Mouse (Mus musculus) bone marrow macrophage, adult 2 months (primary cell): ENCODE measurements around the gene Mdfi. TPM values are rescaled to one million over a fixed set of nuclear protein-coding genes. Genes with fewer than 3 reads are reported as not detected.

Experiments
- H3K27ac ChIP-seq: 2 replicates; pipeline ENCODE4 v1.5.1; 2012; ENCODE audit warnings: low read depth, low read length; ENCODE audit not compliant: insufficient read depth
- H3K4me1 ChIP-seq: 2 replicates; pipeline ENCODE4 v1.6.1; 2012; ENCODE audit warnings: low read length; ENCODE audit not compliant: control insufficient read depth, insufficient read depth
- H3K4me3 ChIP-seq: 2 replicates; pipeline ENCODE4 v1.5.1; 2012; ENCODE audit warnings: mild to moderate bottlenecking, low read length, moderate library complexity; ENCODE audit not compliant: insufficient read depth
- CTCF ChIP-seq: IDR thresholded peaks from 2 replicates; pipeline ENCODE4 v1.5.1; 2012; ENCODE audit warnings: low read depth, mild to moderate bottlenecking, low read length, moderate library complexity
- POLR2A ChIP-seq: IDR thresholded peaks from 2 replicates; pipeline ENCODE4 v1.6.1; 2012; ENCODE audit warnings: mild to moderate bottlenecking, low read depth, low read length, borderline replicate concordance
- polyA plus RNA-seq: library from polyadenylated mRNA; stranded (reverse); fragments of >200 nt; gene quantifications from 2 replicates; pipeline ENCODE4 v1.2.4, GENCODE M21; 2012; ENCODE audit not compliant: missing spikeins, insufficient read depth, insufficient read length

The Mdfi gene
- polyA plus RNA-seq, 1 experiment: not detected

DNA sequence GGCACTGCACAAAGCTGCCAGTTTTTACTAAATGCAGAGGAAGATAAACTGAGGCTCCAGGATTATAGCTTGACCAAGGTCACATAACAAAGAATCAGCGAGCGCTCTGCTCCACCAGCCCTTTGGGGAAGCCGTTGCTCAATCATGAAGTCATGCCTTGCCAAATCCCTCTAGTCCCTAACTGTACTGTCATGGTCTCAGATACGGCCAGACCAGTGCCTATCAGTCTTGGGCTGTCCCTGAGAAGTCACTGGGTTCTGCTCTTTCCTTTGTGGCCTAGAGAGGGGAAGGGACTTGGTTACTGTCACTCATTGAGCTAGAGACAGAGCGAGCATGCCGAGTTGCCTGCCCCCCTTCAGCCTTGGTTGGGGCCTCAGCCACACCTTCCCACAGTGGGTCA lies 50.1 kb downstream of the Mdfi start:
- Histone ChIP-seq H3K4me3 (no peak overlapping the region), H3K4me1 (peaks cover 39% of the 10 kb centered on the region), H3K27ac (peak overlapping the region; percentile 41)
- TF ChIP-seq POLR2A: no peak
- TF ChIP-seq CTCF: no peak

DNA sequence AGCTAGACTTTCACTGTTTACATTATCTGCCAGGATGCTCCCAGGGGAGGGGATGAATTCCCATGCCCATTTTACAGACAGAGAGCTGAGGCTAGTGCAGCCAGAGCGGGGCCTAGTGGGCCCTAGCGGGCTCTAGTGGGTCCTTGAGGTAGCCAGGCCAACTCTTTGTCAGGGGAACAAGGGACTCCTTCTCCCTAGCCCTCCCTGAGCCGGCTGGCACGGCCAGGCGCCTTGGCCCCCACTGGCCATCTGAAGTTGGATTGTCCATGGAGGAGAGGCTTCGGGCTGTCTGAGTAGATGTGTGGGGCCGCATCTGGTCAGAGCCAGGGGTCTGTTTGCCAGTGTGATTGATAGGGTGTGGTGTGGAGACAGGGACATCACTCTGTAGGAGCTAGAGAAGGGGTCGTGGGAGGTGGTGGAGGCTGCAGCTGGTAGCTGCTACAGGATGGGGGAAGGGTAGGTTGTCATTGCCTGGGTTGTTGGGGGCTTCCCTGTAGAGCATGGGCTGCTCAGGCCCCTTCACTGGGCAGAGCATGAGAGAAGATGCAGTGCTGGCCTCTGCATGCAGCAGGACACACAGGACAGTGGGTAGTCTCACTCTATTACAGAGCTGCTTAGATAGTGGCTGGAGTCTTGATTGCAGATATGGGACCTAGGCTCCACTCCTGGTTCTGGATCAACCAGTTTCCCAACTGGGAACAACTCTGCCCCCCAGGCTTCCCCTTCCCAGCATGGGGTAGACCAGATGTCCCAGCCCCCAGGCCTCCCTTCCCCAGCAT lies 50.9 kb downstream of the Mdfi start:
- TF ChIP-seq CTCF: no peak
- no peak for TF ChIP-seq POLR2A
- Histone ChIP-seq H3K27ac (peak overlapping the region; percentile 41), H3K4me1 (peaks cover 39% of the 10 kb centered on the region)

DNA sequence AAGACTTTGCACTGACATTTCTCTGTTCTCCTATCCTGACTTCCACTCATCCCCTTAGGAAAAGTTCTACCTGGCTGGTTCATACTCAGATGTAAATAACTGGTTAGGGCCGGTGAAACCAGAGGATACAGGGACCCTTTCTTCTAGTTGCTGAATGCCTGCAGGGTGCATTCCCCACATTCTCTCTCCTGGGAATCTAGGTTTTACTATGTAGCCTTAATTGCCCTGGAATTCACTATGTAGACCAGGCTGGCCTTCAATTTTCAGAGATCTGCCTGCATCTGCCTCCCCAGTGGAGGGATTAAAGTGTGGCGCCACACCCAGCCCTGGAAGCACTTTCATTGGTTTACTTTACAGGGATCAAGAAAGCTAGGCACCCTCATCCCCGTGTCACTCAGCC lies 52.0 kb downstream of the Mdfi start:
- Histone ChIP-seq H3K4me1 (peaks cover 43% of the 10 kb centered on the region), H3K27ac (no peak overlapping the region), H3K4me3 (no peak overlapping the region)
- TF ChIP-seq POLR2A (no peak), CTCF (no peak)

More for the DNA sequence above, 50.9 kb downstream of the Mdfi start:
- no peak overlapping the region for H3K4me3 ChIP-seq

DNA sequence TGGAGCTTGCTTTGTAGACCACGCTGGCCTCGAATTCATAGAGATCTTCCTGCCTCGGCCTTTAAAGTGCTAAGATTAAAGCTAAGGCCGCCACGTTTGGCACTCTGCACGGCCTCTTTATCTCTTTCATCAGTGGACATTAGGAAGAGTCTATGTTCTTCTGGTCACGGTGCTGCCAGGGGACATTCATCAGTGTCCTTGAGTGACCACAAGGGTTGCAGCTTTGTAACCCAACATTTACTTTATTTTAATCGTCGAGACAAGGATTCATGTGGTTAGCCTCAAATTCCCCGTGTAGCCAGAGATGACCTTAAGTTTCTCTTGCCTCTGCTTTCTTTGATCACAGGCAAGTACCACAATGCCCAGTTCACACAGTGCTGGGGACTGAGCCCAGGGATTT lies 54.0 kb downstream of the Mdfi start:
- no peak overlapping the region for H3K27ac ChIP-seq
- no peak overlapping the region for H3K4me3 ChIP-seq
- TF ChIP-seq CTCF: no peak
- TF ChIP-seq POLR2A: no peak
- peaks cover 52% of the 10 kb centered on the region for H3K4me1 ChIP-seq

DNA sequence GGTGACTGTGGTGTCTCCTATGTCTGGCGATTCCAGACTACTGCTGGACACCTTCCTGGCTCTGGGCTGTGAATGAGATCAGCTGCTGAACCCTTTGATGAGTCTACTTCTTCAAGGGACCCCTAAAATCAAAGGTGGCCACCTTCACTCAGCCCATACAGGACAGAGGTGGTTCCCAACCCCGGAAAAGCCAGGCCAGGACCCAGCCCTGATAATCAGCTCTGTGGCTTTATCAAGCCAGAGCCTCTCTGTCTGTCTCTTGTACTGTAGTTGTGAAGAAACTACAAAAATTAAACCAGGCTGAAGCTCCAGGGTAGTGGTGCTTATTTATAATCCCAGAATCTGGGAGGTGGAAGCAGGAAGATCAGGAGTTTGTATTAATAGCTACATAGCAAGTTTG lies 57.4 kb downstream of the Mdfi start:
- TF ChIP-seq CTCF (no peak), POLR2A (no peak)
- Histone ChIP-seq H3K4me1 (peaks cover 30% of the 10 kb centered on the region), H3K27ac (no peak overlapping the region), H3K4me3 (no peak overlapping the region)

DNA sequence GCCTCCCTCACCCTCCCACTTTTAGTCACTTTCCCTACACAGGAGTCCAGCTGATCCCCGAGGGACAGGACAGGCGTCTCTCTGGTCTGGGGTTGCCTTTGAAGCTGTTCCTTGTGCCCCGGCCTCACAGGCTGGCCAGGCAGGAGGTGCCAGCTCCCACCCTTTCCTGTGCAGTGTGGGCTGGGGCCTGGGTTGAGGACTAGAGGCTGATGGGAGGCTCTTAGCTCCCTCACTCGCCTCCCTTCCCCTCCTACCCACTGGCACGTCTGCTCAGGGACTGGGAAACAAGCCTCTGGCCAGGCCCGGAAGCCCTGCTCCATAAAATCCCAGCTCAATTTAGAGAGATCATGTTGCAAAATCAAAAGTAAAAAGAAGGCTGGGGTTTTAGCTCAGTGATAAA lies 60.9 kb downstream of the Mdfi start:
- no peak for TF ChIP-seq CTCF
- no peak for TF ChIP-seq POLR2A
- peaks cover 35% of the 10 kb centered on the region for H3K4me1 ChIP-seq
- no peak overlapping the region for H3K4me3 ChIP-seq
- no peak overlapping the region for H3K27ac ChIP-seq

DNA sequence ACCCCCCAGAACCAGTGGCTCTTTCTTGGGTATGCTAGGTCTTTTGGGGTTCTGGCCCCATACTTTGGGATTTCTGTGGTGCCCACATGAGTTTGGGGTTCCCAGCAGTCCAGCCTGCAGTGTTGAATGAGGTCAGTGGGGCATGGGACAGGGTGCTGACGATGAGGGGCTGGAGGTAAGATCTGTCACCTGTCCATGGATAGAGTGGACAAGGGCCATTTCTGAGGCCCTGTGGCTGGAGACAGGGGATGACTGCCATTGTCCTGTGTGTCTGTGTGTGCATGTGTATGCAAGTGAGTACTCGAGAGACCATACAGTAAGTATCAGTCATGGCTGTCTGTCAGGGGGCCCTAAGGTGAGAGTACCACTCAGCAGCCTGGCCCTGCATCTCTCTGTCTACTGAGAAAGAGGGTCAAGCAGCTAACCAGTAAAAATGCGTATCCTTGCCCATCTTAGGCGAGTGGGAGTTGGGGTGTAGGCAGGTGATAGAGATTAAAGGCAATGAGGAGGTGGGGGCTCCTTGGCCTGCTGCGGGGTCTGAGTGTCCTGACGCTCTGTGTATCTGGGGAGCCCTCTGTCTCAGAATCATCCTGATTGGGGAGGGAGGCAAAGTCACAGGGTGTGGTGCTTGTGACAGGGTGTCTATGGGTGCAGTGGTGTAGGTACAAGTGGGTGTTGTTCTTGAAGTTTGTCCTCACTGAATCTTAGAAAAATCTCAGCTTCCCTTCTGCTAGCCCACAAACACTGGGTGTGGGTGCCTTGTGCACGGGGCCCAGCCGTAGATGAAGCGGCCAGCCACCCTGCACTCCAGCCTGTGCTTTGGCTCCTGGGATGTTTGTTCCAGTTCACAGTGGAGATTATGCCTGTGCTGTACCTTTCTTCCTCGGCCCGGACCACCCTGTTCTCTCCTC lies 64.8 kb downstream of the Mdfi start:
- Histone ChIP-seq H3K4me1 (peaks cover 56% of the 10 kb centered on the region), H3K27ac (peak overlapping the region; percentile 99), H3K4me3 (peak overlapping the region; percentile 53)
- no peak for TF ChIP-seq POLR2A
- no peak; the same call in 1 of the 2 replicates for TF ChIP-seq CTCF

DNA sequence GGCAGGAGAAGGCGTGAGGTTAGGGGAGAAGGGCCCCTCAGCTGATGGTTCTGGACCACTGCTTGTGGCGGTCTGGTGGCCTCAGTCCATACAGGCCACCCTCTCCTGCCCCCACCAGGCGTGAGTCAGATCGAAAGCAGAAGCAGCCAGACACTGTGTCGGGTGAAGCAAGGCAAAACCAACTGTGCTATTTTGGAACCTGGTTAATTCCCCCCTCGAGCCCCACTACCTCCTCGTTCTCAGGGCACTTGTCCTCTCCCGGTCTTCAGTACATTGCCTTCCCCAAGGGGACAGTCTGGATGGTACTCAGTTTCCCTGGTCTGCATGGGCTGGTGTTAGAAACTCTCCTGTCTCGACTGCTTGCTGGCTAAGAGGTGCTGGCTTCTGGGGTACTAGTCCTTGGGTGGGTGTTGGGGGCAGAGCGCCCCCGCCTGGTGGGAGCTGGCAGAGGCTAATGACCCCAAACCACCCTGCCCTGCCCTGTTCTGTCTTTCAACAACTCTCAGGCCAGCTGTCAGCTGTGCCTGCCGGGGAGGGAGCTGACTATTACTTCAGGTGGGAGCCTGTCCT lies 65.7 kb downstream of the Mdfi start:
- H3K4me3 ChIP-seq: peak overlapping the region; percentile 54
- peaks cover 56% of the 10 kb centered on the region for H3K4me1 ChIP-seq
- TF ChIP-seq POLR2A: no peak
- TF ChIP-seq CTCF: peak; percentile 96
- peak overlapping the region; percentile 99 for H3K27ac ChIP-seq

DNA sequence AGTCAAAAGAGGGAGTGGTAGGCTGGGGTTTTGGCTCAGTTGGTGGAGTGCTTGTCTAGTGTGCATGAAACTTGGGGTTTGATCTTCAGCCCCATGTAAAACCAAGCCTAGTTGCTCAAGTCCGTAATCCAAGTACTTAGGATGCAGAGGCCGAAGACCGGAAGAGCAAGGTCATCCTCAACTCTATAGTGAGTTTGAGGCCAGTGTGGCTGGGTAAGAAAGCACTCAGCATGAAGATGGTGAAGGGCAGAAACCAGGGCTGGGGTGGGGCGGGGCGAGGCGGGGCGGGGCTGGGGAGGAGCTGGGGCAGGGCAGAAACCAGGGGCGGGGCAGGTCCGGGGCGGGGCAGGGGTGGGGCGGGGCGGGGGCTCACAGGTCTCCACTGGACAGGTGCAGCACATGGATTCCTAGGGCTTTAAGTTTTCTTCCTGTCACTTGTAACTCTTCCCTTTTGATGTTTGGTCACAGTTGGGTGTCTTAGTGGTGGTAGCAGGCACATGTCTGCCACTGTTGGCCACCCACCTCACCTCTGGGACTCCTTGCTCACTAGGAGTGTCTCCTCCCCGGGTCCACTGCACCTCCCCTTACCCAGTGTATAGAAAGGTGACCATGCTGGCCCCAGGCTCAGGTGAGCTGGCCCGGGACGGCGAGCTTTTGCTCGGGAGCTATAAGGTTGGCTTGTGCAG lies 66.9 kb downstream of the Mdfi start:
- TF ChIP-seq POLR2A: no peak
- no peak for TF ChIP-seq CTCF
- H3K4me3 ChIP-seq: peak overlapping the region; percentile 54
- H3K27ac ChIP-seq: peak overlapping the region; percentile 99
- peaks cover 63% of the 10 kb centered on the region for H3K4me1 ChIP-seq

DNA sequence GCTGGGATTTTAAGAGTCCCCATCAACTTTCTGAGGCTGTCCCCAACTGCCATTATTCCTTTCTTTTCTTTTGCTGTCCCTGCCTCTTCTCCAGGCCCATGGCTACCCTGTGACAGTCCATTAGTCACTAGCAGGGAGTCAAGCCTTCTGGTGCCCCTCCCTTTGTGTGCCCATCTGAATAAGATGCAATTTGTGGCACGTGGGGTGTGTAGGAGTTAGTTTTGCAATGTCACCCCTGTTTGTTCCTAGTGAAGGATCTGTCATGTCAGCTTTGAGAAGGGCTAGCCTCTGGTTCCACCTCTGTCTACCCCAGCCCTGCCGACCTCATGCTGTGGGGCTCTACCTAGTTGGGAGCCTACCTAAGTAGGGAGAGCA lies 67.4 kb downstream of the Mdfi start:
- peak overlapping the region; percentile 92 for H3K27ac ChIP-seq
- TF ChIP-seq POLR2A: no peak
- TF ChIP-seq CTCF: no peak
- peaks cover 68% of the 10 kb centered on the region for H3K4me1 ChIP-seq
- H3K4me3 ChIP-seq: no peak overlapping the region
